Mouse (Mus musculus) erythroblast, embryonic 14.5 days (primary cell): Measurements from ENCODE around the gene Senp7.

Experiments
- GATA1 ChIP-seq: IDR thresholded peaks from 2 replicates; pipeline ENCODE4 v1.6.1; 2012; ENCODE audit warnings: low read length, inconsistent platforms, mixed read lengths
- TAL1 ChIP-seq: IDR thresholded peaks from 3 replicates; pipeline ENCODE4 v1.6.1; 2012; ENCODE audit warnings: low read length, inconsistent platforms, mixed read lengths

DNA sequence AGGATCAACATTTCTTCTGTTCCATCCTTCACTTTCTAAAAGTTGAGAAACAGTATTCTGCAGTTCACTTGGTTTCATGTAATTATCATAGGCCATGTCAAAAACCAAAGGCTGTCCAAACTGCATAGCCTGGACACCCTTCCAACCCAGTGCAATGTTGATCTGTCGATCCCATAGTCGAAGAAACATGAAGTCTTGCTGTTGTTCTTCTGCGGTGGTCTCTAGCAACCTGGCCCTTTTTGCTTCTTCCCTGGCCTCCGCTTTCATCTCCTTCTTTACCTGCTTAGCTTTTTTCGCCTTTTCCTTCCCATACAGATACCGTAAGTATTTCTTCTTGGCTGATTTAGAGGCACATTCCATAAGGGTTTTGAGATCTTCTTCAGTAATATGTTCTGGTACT is 13.6 kb upstream of the Senp7 start:
- no peak for TF ChIP-seq TAL1
- no peak for TF ChIP-seq GATA1
